Mouse (Mus musculus) stomach, embryonic 14.5 days (tissue): ENCODE results near the gene Nol4l. TPM values are rescaled to one million over a fixed set of nuclear protein-coding genes. Genes with fewer than 3 reads are reported as not detected.
"Not testable (repeated sequence)": the region's sequence is repeated elsewhere in the genome, so short reads cannot be mapped to it uniquely, and the experiment has no call there.

ENCODE experiments used
- ATAC-seq: fragments of 200-750 bp; cut with Nextera tagmentation; 2 replicates; pipeline ENCODE4 v1.8.0; 2017; ENCODE audit warnings: low read depth, moderate TSS enrichment; ENCODE audit not compliant: insufficient number of reproducible peaks, insufficient read depth, low FRiP score
- H3K27ac ChIP-seq: fragments of 300-500 bp; sonication (generic); 2 replicates; pipeline ENCODE4 v1.5.1; 2014; ENCODE audit warnings: mild to moderate bottlenecking, low read length, moderate library complexity, mixed read lengths
- H3K27me3 ChIP-seq: fragments of 300-500 bp; sonication (generic); 2 replicates; pipeline ENCODE4 v1.6.1; 2014; ENCODE audit warnings: low read length, control low read depth, mixed read lengths; ENCODE audit not compliant: control insufficient read depth, insufficient read depth
- H3K36me3 ChIP-seq: fragments of 300-500 bp; sonication (generic); 2 replicates; pipeline ENCODE4 v1.6.1; 2014; ENCODE audit warnings: mild to moderate bottlenecking, control low read depth, low read length, moderate library complexity, mixed read lengths; ENCODE audit not compliant: control insufficient read depth, insufficient read depth
- H3K4me1 ChIP-seq: fragments of 300-500 bp; sonication (generic); 2 replicates; pipeline ENCODE4 v1.6.1; 2014; ENCODE audit warnings: low read length, control low read depth, mixed read lengths; ENCODE audit not compliant: control insufficient read depth, insufficient read depth
- H3K4me2 ChIP-seq: fragments of 300-500 bp; sonication (generic); replicated peaks from 2 replicates; pipeline ENCODE4 v1.6.1; 2014; ENCODE audit warnings: low read depth, low read length, control low read depth
- H3K4me3 ChIP-seq: fragments of 300-500 bp; sonication (generic); 2 replicates; pipeline ENCODE4 v1.5.1; 2014; ENCODE audit warnings: low read depth, low read length, control low read depth
- H3K9ac ChIP-seq: fragments of 300-500 bp; sonication (generic); replicated peaks from 2 replicates; pipeline ENCODE4 v1.6.1; 2014; ENCODE audit warnings: low read depth, mild to moderate bottlenecking, control low read depth, low read length, moderate library complexity, mixed read lengths
- H3K9me3 ChIP-seq: fragments of 300-500 bp; sonication (generic); 2 replicates; pipeline ENCODE4 v1.6.1; 2016; ENCODE audit warnings: low read depth, low read length, control low read depth; ENCODE audit not compliant: control insufficient read depth
- WGBS: fragments of 180-500 bp; shearing (Covaris S2); extraction: QIAGEN DNeasy Blood & Tissue Kit; methylation state at CpG from one replicate; pipeline ENCODE4 v1.1.7; 2014; 5-methylcytosine and 5-hydroxymethylcytosine counted together
- polyA plus RNA-seq: library from polyadenylated mRNA; unstranded; fragments of >200 nt; fragmentation: Nextera tagmentation; extraction: Ambion mirVana; gene quantifications from 2 replicates; pipeline ENCODE4 v1.2.1, GENCODE M21; 2014

Gene Nol4l
- polyA plus RNA-seq, 1 experiment from 2014 or later: 17.7 TPM

- Histone ChIP-seq H3K9ac (no peak overlapping the region), H3K9me3 (peaks cover 3% of the 10 kb centered on the region; the same call in 1 of the 2 replicates), H3K4me2 (no peak overlapping the region), H3K4me1 (no peaks in the 10 kb centered on the region), H3K27me3 (no peaks in the 10 kb centered on the region), H3K4me3 (no peak overlapping the region), H3K27ac (no peak overlapping the region), H3K36me3 (peaks cover 70% of the 10 kb centered on the region)
- ATAC-seq: no peak
- WGBS: 89% methylated on average over 10 of the region's 10 CpGs
Measured at GRCm38 (mm10) chr2:153393045-153393444, 136.7 kb downstream of the Nol4l start.

- Histone ChIP-seq H3K9me3 (peaks cover 3% of the 10 kb centered on the region; the same call in 1 of the 2 replicates), H3K4me3 (no peak overlapping the region), H3K4me1 (no peaks in the 10 kb centered on the region), H3K36me3 (peaks cover 50% of the 10 kb centered on the region), H3K27me3 (no peaks in the 10 kb centered on the region), H3K9ac (no peak overlapping the region), H3K27ac (no peak overlapping the region), H3K4me2 (no peak overlapping the region)
- ATAC-seq: no peak
- WGBS: 92% methylated on average over 2 of the region's 2 CpGs
Measured at GRCm38 (mm10) chr2:153389831-153390230, 139.9 kb downstream of the Nol4l start.

- H3K36me3 ChIP-seq: peaks cover 29% of the 10 kb centered on the region
- H3K4me3 ChIP-seq: no peak overlapping the region
- WGBS: 84% methylated on average over 1 of the region's 1 CpGs
- H3K4me1 ChIP-seq: no peaks in the 10 kb centered on the region
- H3K27me3 ChIP-seq: no peaks in the 10 kb centered on the region
- ATAC-seq: no peak
- no peak overlapping the region for H3K9ac ChIP-seq
- H3K4me2 ChIP-seq: no peak overlapping the region
- no peak overlapping the region for H3K27ac ChIP-seq
- H3K9me3 ChIP-seq: no peaks in the 10 kb centered on the region
Measured at GRCm38 (mm10) chr2:153380479-153380878, 149.3 kb downstream of the Nol4l start.

DNA sequence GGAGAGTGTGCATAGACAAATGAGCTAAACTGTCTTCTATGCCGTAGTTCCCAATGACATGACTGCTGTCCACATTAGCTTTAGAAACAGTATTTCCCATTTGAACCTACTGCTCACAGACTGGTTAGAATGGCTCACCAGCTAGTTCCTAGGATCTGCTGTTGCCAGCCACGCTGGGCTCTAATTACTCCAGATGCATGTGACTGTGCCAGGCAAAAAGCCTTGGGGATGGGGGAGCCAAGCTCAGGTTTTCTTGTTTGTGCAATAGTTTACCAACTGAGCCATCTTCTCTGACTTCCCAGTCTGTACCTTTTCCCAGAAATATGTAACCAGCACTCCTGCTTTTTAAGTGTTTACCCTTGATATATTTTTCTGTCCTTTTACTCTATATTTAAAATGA lies 154.4 kb downstream of the Nol4l start:
- no peak overlapping the region for H3K4me3 ChIP-seq
- WGBS: 90% methylated on average over 2 of the region's 2 CpGs
- peaks cover 17% of the 10 kb centered on the region for H3K36me3 ChIP-seq

GRCm38 (mm10) chr2:153370871-153371270 lies 158.9 kb downstream of the Nol4l start:
- Histone ChIP-seq H3K9ac (no peak overlapping the region), H3K27ac (no peak overlapping the region), H3K27me3 (no peaks in the 10 kb centered on the region), H3K9me3 (no peaks in the 10 kb centered on the region), H3K36me3 (peaks cover 31% of the 10 kb centered on the region), H3K4me1 (no peaks in the 10 kb centered on the region), H3K4me3 (no peak overlapping the region), H3K4me2 (no peak overlapping the region)
- ATAC-seq: no peak

More for the DNA sequence above, 154.4 kb downstream of the Nol4l start:
- Histone ChIP-seq H3K27me3 (no peaks in the 10 kb centered on the region), H3K4me1 (no peaks in the 10 kb centered on the region), H3K9me3 (no peaks in the 10 kb centered on the region), H3K27ac (no peak overlapping the region), H3K4me2 (no peak overlapping the region), H3K9ac (no peak overlapping the region)
- no peak for ATAC-seq

- not testable (repeated sequence) for H3K27ac ChIP-seq, H3K27me3 ChIP-seq, ATAC-seq, H3K9ac ChIP-seq, H3K4me2 ChIP-seq, H3K4me3 ChIP-seq, H3K9me3 ChIP-seq, H3K4me1 ChIP-seq
- WGBS: 93% methylated on average over 14 of the region's 14 CpGs
- peaks cover 65% of the 10 kb centered on the region for H3K36me3 ChIP-seq
Measured at GRCm38 (mm10) chr2:153364531-153364930, 165.2 kb downstream of the Nol4l start.

DNA sequence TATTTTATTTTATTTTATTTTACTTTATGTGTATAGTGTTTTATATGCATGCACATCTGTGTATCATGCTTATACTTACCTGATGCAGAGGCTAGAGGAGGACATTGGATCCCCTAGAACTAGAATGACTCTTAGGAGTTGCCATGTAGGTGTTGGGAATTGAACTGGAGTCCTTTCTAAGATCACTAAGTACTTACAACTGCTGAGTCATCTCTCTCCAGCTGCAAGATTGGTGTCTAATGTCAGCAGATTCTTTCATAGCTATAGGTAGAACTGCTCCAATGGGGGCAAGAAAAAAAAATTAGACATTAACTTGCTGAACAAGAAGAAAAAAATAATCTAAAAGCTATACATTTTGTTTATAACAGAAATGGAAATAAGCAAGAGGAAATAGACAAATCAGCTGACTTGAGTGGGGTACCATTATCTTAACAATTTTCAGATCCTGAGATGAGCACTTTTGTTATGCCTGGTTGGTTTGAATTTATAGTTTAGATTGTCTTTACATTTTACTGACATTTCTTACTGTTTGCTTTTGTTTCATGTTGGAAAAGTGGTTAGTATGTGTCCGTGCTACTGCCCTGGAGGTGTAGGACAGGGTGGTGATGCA lies 168.6 kb downstream of the Nol4l start:
- Histone ChIP-seq H3K27me3 (no peaks in the 10 kb centered on the region), H3K36me3 (peaks cover 61% of the 10 kb centered on the region), H3K9ac (no peak overlapping the region), H3K4me1 (no peaks in the 10 kb centered on the region), H3K27ac (no peak overlapping the region), H3K9me3 (no peaks in the 10 kb centered on the region), H3K4me3 (no peak overlapping the region), H3K4me2 (no peak overlapping the region)
- no peak for ATAC-seq
- WGBS: 90% methylated on average over 1 of the region's 1 CpGs
